Comparison of ENCODE assay signal across 8 mouse cellular contexts in the genomic region with DNA sequence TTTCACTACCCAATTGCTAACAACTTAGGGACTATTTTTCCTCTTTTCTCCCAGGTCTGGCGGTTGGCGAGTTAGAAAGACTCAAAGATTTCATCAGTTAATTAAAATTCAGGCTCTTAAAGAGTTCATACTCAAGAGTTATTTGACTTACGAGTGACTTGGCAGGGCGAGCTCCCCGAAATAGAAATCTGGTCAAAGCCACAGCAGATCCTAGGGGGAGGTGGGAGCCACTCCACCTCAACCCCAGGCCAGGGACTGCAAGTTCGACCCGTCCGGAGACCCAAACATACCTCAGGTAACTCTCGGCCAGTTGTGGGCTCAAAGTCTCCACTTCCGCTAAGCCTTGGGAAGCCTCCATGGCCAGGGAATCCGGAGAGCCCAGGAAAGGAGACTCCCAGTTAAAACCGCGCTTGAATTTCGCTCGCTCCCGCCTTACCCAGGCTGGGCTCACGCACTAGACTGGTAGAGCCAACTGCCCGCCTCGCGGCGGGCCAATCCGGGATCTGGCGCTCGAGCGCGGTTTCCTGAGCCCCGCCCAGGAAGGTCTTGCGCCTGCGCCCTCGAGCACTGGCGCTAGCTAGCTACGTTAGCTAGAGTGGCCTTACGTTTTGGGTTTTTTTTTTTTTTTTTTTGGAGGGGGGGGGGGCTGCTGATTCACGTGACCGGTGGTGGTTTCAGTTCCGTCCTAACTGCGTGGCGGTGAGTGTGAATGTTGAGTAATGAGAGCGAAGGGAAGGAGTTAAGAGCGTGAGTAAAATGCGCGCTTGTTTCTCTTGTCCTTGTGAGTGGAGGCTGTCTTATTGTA. TPM values are rescaled to one million over a fixed set of nuclear protein-coding genes. Genes with fewer than 3 reads are reported as not detected.
A peak's percentile ranks its signal among the peaks of the same experiment; 100 is the strongest.
DNase-seq lines count a peak whose midpoint lies in the region; ATAC-seq and TF ChIP-seq lines count a peak whose summit lies in the region.

Gene Ercc6l, minus strand, starts transcription at position 474 of the 805 bp plus-strand sequence.

- peak; percentile 86 for ATAC-seq in Patski
- peak; percentile 99 for ATAC-seq in hindbrain, embryonic 15.5 days (ENCODE audit: low FRiP score, low read depth)

- peak; percentile 41 for DNase-seq in Patski (ENCODE audit: low read depth, low spot score)
- DNase-seq in cerebellum, postnatal 14 days, result peak; percentile 93
- DNase-seq in frontal cortex, postnatal 25 days (ENCODE audit: low spot score in 2 of 2), result peak; percentile 45 to 69
- DNase-seq in left cerebral cortex, adult 11 months (ENCODE audit: low spot score), result peak; percentile 73
- DNase-seq in lung, postnatal 4 days, result peak; percentile 93 to 97
- peak; percentile 81 for DNase-seq in retina, postnatal 7 days (ENCODE audit: low read depth, low spot score)
- DNase-seq in urinary bladder, adult 2 months (ENCODE audit: low spot score), result peak; percentile 70

- H3K4me2 ChIP-seq in hindbrain, embryonic 15.5 days, result peak within 1 kb of the TSS; percentile 68

- POLR2A ChIA-PET in Patski (lab: Charles Lee), result interaction anchor here (0.5 kb wide), 1 partner anchor 89 kb away, joined by 3 read pairs; no protein-coding TSS in a partner anchor

- peak within 1 kb of the TSS; percentile 37; the same call in 1 of the 2 replicates for H3K9ac ChIP-seq in hindbrain, embryonic 15.5 days

- peak within 1 kb of the TSS; percentile 72 for H3K27ac ChIP-seq in hindbrain, embryonic 15.5 days (replicated peaks)

- WGBS in hindbrain, embryonic 15.5 days, result 17% methylated on average over 42 of the region's 42 CpGs

- H3K36me3 ChIP-seq in hindbrain, embryonic 15.5 days, result no peaks in the 10 kb centered on the region

- no peaks in the 10 kb centered on the region for H3K27me3 ChIP-seq in Patski
- no peaks in the 10 kb centered on the region for H3K27me3 ChIP-seq in hindbrain, embryonic 15.5 days

- in situ Hi-C loops in Patski (cut with MboI; ENCODE audit: low pct_unique_long_range_greater_than_20kb), result loop anchor here (10.0 kb wide), 1 partner anchor 192 kb away; no protein-coding TSS in a partner anchor

- peak within 1 kb of the TSS; percentile 47 for H3K4me3 ChIP-seq in hindbrain, embryonic 15.5 days

- no peaks in the 10 kb centered on the region for H3K4me1 ChIP-seq in hindbrain, embryonic 15.5 days (replicated peaks)

- CTCF ChIA-PET in Patski (lab: Charles Lee), result no interaction called here

- H3K9me3 ChIP-seq in hindbrain, embryonic 15.5 days, result no peaks in the 10 kb centered on the region

- TF ChIP-seq CTCF in Patski (IDR thresholded peaks at IDR 0.05), result no peak

RNA-seq across cellular contexts. Expression of gene Ercc6l, which starts in this region (rescaled TPM):
- polyA plus RNA-seq in Patski (2021), result 5.7 TPM
- 2.0 and 2.3 TPM in 2 replicates for polyA plus RNA-seq in hindbrain, embryonic 15.5 days (2015; fragmentation: Nextera tagmentation; extraction: Ambion mirVana)
- 0.46 and 0.52 TPM in 2 replicates for polyA plus RNA-seq in urinary bladder, adult 2 months (2012; rRNA removed)

Comparison
In these comparisons a context has a peak if more than half of its experiments do, and no peak if none do; other contexts are left out.
1. Peak in every context shown above with its lines: DNase-seq, ATAC-seq, H3K4me3 ChIP-seq and H3K27ac ChIP-seq.
2. Peak in DNase-seq in urinary bladder, adult 2 months; RNA of the gene not detected or under 1 TPM.
3. DNase-seq: peak in every context shown above with its lines; median percentile 95 in lung, postnatal 4 days; 93 in cerebellum, postnatal 14 days; 81 in retina, postnatal 7 days; 73 in left cerebral cortex, adult 11 months; 70 in urinary bladder, adult 2 months; 57 in frontal cortex, postnatal 25 days; 41 in Patski.